ENCODE assay signal across 10 mouse cellular contexts in the genomic region with DNA sequence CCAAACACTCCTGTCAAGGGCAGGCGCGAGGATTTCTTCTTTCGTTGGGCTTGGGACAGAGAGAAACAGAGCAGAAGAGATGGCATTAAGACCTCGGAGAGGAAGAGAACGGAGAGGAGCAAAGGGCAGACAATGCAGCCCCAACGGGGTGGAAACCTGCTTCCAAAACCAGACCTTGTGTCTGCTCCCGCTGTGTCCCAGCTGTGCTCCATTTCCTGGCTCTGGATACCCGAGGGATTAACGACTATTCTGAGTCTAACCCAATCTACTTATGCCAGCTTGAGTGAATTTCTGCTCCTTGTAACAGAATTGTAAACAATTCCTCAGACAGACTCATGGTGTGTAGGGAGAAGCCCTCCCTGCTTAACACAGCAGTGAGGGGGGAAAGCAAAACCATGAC. TPM values are rescaled to one million over a fixed set of nuclear protein-coding genes. Genes with fewer than 3 reads are reported as not detected.
DNase-seq lines count a peak whose midpoint lies in the region; ATAC-seq lines count a peak whose summit lies in the region.
"Had no signal": no experiment of that assay in that cellular context is flagged by ENCODE, and none has a peak within 500 bp of the region (broad histone marks: within the 10 kb centered on the region; RNA-seq: fewer than 3 reads in every experiment).

No protein-coding gene starts in this region.

- ATAC-seq in kidney, embryonic 16.5 days (ENCODE audit: low FRiP score, low TSS enrichment) = no peak
- ATAC-seq in forebrain, embryonic 13.5 days = no peak
- ATAC-seq in midbrain, embryonic 14.5 days (ENCODE audit: low FRiP score, low TSS enrichment) = no peak

- no peak overlapping the region for H3K4me3 ChIP-seq in kidney, embryonic 16.5 days (ENCODE audit: low read length)
- H3K4me3 ChIP-seq in brown adipose tissue, adult 24 weeks (ENCODE audit: insufficient read depth, low read depth, low read length) = no peak overlapping the region
- no peak overlapping the region for H3K4me3 ChIP-seq in forebrain, embryonic 13.5 days
- no peak overlapping the region for H3K4me3 ChIP-seq in midbrain, embryonic 14.5 days (replicated peaks; ENCODE audit: low read depth, low read length)

- no peak overlapping the region for H3K4me2 ChIP-seq in kidney, embryonic 16.5 days (replicated peaks; ENCODE audit: low read depth, low read length)
- no peak overlapping the region for H3K4me2 ChIP-seq in forebrain, embryonic 13.5 days
- 0 out of 2 replicates have a peak overlapping the region, but pooled peaks have one; percentile 3 for H3K4me2 ChIP-seq in midbrain, embryonic 14.5 days (ENCODE audit: low read length)

- H3K27ac ChIP-seq in kidney, embryonic 16.5 days (ENCODE audit: low read length) = 0 out of 2 replicates have a peak overlapping the region, but pooled peaks have one; percentile 1
- H3K27ac ChIP-seq in brown adipose tissue, adult 24 weeks (replicated peaks; ENCODE audit: low read depth, low read length) = peak overlapping the region; percentile 19; the same call in 1 of the 2 replicates
- H3K27ac ChIP-seq in forebrain, embryonic 13.5 days = peak overlapping the region; percentile 61; the same call in 1 of the 2 replicates
- H3K27ac ChIP-seq in midbrain, embryonic 14.5 days (replicated peaks; ENCODE audit: low read depth, low read length) = peak overlapping the region; percentile 58; the same call in 1 of the 2 replicates

- H3K36me3 ChIP-seq in kidney, embryonic 16.5 days (ENCODE audit: insufficient read depth, low read length) = no peaks in the 10 kb centered on the region
- no peaks in the 10 kb centered on the region for H3K36me3 ChIP-seq in forebrain, embryonic 13.5 days (ENCODE audit: poor library complexity, severe bottlenecking)
- H3K36me3 ChIP-seq in midbrain, embryonic 14.5 days (ENCODE audit: control insufficient read depth, insufficient read depth, low read length) = no peaks in the 10 kb centered on the region

- peaks cover 53% of the 10 kb centered on the region for H3K4me1 ChIP-seq in kidney, embryonic 16.5 days (ENCODE audit: insufficient read depth, low read length)
- peaks cover 32% of the 10 kb centered on the region for H3K4me1 ChIP-seq in brown adipose tissue, adult 24 weeks (ENCODE audit: control insufficient read depth, insufficient read depth, insufficient read length, low read length)
- H3K4me1 ChIP-seq in forebrain, embryonic 13.5 days = peaks cover 72% of the 10 kb centered on the region
- peaks cover 40% of the 10 kb centered on the region for H3K4me1 ChIP-seq in midbrain, embryonic 14.5 days (ENCODE audit: control insufficient read depth, insufficient read depth, low read length)

- no peak overlapping the region for H3K9ac ChIP-seq in kidney, embryonic 16.5 days (replicated peaks; ENCODE audit: low read length)
- no peak overlapping the region for H3K9ac ChIP-seq in forebrain, embryonic 13.5 days
- H3K9ac ChIP-seq in midbrain, embryonic 14.5 days (replicated peaks; ENCODE audit: low read length) = no peak overlapping the region

- no peak for DNase-seq in kidney, adult 8-10 months
- DNase-seq in midbrain, embryonic 14.5 days = peak; percentile 57
- DNase-seq in gastrocnemius, adult 18-20 months (ENCODE audit: low spot score) = no peak
- DNase-seq in testis, postnatal 14 days (ENCODE audit: low spot score) = no peak
- DNase-seq: cerebellum, postnatal 14 days; gastrocnemius, postnatal 36 days; right cerebral cortex, adult 18-20 months had no signal

- no peaks in the 10 kb centered on the region for H3K9me3 ChIP-seq in kidney, embryonic 16.5 days (ENCODE audit: low read length)
- no peaks in the 10 kb centered on the region for H3K9me3 ChIP-seq in forebrain, embryonic 13.5 days (replicated peaks)
- H3K9me3 ChIP-seq in midbrain, embryonic 14.5 days (ENCODE audit: control insufficient read depth, low read length) = no peaks in the 10 kb centered on the region

- WGBS in kidney, embryonic 16.5 days = 48% methylated on average over 9 of the region's 9 CpGs
- 17% methylated on average over 9 of the region's 9 CpGs for WGBS in forebrain, embryonic 13.5 days
- WGBS in midbrain, embryonic 14.5 days = 9% methylated on average over 9 of the region's 9 CpGs

- no peaks in the 10 kb centered on the region for H3K27me3 ChIP-seq in kidney, embryonic 16.5 days (ENCODE audit: insufficient read depth, low read length)
- no peaks in the 10 kb centered on the region for H3K27me3 ChIP-seq in forebrain, embryonic 13.5 days
- no peaks in the 10 kb centered on the region for H3K27me3 ChIP-seq in midbrain, embryonic 14.5 days (ENCODE audit: control insufficient read depth, insufficient read depth, low read length)

RNA-seq across cellular contexts. Expression of a gene that starts 51.3 kb away (rescaled TPM):
- 136 and 142 TPM in 2 replicates for polyA plus RNA-seq in kidney, embryonic 16.5 days (2015; fragmentation: Nextera tagmentation; extraction: Ambion mirVana)
- 62.0 and 64.6 TPM in 2 replicates for polyA plus RNA-seq in brown adipose tissue, adult 24 weeks (2012; ENCODE audit: insufficient read depth, insufficient read length, missing spikeins)
- 129 and 133 TPM in 2 replicates for polyA plus RNA-seq in forebrain, embryonic 13.5 days (2015; fragmentation: Nextera tagmentation; extraction: Ambion mirVana)
- 114 and 141 TPM in 2 replicates for polyA plus RNA-seq in midbrain, embryonic 14.5 days (2014; fragmentation: Nextera tagmentation; extraction: Ambion mirVana)
- 10 to 100 TPM; 25.5 to 27.8 TPM for total RNA-seq in gastrocnemius, adult 18-20 months (2021)

RNA-seq across cellular contexts. Expression of a gene that starts 51.3 kb away (rescaled TPM):
- polyA plus RNA-seq in kidney, embryonic 16.5 days (2015; fragmentation: Nextera tagmentation; extraction: Ambion mirVana) = 28.7 and 29.1 TPM in 2 replicates
- polyA plus RNA-seq in brown adipose tissue, adult 24 weeks (2012; ENCODE audit: insufficient read depth, insufficient read length, missing spikeins) = 18.2 and 26.8 TPM in 2 replicates
- 20.4 and 23.8 TPM in 2 replicates for polyA plus RNA-seq in forebrain, embryonic 13.5 days (2015; fragmentation: Nextera tagmentation; extraction: Ambion mirVana)
- 21.0 and 22.7 TPM in 2 replicates for polyA plus RNA-seq in midbrain, embryonic 14.5 days (2014; fragmentation: Nextera tagmentation; extraction: Ambion mirVana)
- 10 to 100 TPM; 11.1 to 16.6 TPM for total RNA-seq in gastrocnemius, adult 18-20 months (2021)

Comparison
In these comparisons a context has a peak if more than half of its experiments do, and no peak if none do; other contexts are left out.
1. H3K27ac ChIP-seq: peak in every context shown above with its lines; median percentile 61 in forebrain, embryonic 13.5 days; 58 in midbrain, embryonic 14.5 days; 19 in brown adipose tissue, adult 24 weeks; 1 in kidney, embryonic 16.5 days.